Mouse (Mus musculus) mouse trophoblast stem cell (cell line): ENCODE measurements around the gene Wdr19.
"Not testable (repeated sequence)": the region's sequence is repeated elsewhere in the genome, so short reads cannot be mapped to it uniquely, and the experiment has no call there.

ENCODE experiments used
- in situ Hi-C, 2 experiments: fragments of 300-500 bp; cut with MseI, MboI; formaldehyde crosslinking; loops; 2 replicates in 1 of 2; 3 replicates in 1 of 2; pipeline ENCODE4 v1.15.1; 2025

Wdr19 gene

DNA sequence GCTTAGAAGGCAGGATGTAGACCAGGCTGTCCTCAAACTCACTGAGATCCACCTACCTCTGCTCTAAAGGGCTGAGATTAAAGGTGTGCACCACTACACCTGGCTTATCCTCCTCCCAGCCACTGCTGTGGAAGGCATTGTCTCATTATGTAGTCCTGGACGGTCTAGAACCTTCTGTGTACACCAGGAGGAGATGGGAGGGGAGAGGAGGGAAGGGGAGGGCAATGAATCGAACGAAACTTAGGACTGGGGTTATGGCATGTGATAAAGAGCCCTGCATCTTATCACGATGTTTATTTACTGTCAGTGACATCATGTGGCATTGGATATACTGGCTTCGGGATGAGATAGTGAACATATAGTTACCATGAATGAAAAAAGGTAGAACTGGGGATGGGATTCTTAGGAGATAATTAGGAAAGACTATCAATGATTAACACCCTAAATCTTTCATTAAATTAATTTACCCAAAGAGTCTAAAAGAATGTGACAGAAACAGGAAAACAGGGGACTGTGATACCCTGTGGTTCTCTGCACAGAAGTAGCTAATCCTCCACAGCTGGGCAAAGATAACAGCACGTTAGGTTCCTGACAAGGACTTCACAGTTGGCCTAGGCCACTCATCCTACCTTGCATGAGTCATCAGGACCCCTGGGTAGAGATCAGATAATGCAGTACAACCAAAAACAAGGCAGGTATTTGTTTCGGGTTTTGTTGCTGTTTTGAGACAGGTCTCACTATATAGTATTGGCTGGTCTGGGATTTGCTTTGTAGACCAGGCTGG, 98.9 kb downstream of the Wdr19 start:
- in situ Hi-C loops, result no loop called here

DNA sequence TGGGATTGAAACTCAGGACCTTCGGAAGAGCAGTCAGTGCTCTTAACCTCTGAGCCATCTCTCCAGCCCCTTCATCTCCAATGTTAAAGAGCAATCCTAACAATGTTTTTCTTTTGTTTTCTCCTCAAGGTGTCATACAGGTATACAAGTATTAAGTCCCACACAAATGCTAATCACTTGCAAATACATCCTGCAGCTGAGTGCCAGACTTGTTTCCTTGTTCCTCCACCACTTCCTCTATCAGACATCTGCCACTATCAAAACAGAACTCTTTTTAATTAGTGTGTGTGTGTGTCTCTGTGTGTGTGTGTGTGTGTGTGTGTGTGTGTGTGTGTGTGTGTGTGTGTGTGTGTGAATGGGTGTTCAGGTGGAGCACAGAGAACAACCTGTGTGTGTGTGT, 100.1 kb downstream of the Wdr19 start:
- in situ Hi-C loops, result not testable (repeated sequence)

DNA sequence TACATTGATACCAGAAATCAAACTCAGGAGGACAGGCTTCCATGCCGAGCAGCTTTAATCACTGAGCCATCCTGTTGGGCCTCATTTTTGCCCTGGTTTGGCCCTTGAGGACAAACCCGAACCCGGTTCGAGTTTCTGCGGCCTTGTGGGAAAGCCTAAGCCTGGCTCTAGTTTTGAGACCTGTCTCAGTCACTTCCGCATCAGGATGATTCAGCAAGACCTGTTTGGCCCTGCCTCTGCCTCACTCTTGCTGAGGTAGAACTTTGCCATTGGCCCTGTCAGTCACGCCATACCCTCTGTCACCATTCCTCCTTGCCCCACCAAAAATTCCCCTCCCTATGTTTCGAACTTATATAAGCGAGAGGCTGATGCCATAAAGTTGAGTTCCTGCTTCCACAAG, 100.6 kb downstream of the Wdr19 start:
- in situ Hi-C loops, result no loop called here

DNA sequence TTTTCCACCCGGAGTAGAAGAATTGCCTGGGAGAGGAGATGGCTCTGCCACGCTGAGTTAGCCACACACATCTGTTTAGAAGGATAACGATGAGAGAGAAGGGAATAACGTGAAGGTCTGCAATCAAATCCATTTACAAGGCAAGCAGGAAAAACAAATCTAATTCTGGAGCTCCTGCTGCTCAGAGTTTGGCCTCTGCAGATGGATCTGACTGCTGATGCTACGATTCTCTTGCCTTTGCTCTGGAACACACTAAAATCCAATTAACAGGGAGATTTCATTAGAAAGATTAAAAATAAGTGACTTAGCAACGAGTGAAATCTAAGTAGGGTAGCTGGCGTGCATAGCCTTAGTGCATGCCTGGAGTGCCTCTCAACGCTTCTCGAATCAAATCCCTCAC, 106.0 kb downstream of the Wdr19 start:
- in situ Hi-C loops, result no loop called here

DNA sequence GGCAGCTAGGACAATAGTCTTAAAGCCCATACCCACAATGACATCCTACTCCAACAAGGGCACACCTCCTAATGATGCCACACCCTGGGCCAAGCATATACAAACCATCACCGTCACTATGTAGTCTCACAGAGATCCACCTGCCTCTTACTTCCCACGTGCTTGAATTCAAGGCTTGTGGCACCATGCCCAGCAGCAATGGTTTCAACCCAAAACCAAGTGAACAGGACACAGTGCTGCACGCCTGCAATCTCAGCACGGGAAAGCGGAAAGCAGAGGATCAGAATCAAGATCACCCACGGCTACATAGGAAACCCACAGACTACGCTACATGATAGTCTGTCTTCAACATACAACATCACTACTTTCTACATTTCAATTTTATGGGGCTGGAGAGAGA, 108.7 kb downstream of the Wdr19 start:
- in situ Hi-C loops, result no loop called here

DNA sequence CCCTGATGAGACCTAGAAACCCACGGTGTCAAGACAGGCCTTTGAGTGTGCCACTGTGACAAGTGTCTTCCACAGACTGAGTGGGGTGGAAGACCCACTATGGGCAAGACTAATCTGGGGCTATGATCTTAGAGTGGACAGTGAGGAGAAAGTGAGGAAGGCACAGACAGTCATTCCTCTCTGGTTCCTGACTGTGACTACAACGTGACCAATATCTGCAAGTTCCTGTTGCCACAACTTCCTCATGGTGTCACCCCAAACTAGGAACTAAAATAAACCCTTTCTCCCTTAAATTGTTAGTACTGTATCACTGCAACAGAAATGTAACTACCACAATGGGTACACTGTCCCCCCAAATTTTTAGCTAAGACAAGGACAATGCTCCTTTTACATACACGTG, 109.4 kb downstream of the Wdr19 start:
- in situ Hi-C loops, result no loop called here
